Mouse (Mus musculus) cerebellum, adult 11 months (tissue): ENCODE data around the gene Dnajb14.
"Not testable (repeated sequence)": the region's sequence is repeated elsewhere in the genome, so short reads cannot be mapped to it uniquely, and the experiment has no call there.

Experiments
- DNase-seq: peaks from one replicate; pipeline ENCODE4 v3.0.0; 2022

Gene Dnajb14

GRCm38 (mm10) chr3:137867437-137868093 lies at the start of gene Dnajb14:
Gene Dnajb14, plus strand, starts transcription at chr3:137867675.
- peak; percentile 66 for DNase-seq

DNA sequence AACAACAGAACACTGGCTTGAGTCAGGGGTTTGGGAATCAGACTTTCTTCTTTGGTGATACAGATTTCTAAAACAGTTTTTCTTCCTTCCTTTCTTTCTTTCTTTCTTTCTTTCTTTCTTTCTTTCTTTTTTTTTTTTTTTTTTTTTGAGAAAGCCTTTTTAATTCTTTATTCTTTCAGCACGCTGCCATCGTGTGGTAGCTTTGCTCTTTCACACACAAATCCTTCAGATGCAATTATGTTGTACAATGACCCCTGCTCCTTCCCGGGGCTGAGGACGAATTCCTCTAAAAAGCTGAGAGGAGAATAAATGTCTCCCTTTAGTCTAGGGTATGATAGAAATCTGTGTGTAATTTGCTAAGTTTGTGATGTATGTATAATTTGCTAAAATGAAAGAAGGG lies 48.8 kb upstream of the Dnajb14 start:
- no peak for DNase-seq

GRCm38 (mm10) chr3:137820688-137821467 lies 46.6 kb upstream of the Dnajb14 start:
- DNase-seq = no peak

DNA sequence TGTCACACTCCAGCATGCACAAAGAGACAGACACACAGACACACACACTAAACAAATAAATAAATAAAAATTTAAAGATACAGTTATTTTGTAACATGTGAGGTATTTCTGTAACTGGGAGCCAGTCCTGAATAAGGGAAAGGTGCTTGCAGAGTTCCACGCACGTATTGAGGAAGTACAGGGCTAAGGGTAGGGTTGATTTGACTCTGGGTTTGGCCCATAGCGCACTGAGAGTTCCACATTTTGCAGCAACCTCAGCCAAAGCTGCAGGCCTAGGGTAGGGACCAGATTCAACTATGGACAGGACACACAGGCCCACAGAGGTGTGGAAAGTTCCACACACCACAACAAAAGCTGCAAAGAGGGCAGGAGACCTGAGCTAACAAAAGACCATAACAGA lies 44.2 kb upstream of the Dnajb14 start:
- DNase-seq = no peak

DNA sequence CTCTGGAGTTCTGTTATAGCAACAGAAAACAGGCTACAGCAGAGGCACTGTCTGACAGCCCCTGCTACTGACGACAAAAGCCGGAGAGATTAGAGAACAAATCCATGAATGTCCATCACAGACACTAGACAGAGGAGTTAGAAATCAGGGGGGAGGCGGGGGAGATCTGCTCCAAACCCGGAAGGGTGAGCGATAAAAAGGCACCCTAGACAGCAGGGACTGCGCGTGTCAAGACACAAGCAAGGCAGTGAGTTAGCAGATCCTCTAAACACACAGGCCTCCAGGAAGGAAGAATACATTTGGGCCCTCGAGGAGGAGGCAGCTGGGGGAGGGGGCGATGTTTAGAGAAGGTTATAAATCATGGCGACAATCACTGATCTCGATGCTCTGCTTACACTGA lies 39.8 kb upstream of the Dnajb14 start:
- no peak for DNase-seq

DNA sequence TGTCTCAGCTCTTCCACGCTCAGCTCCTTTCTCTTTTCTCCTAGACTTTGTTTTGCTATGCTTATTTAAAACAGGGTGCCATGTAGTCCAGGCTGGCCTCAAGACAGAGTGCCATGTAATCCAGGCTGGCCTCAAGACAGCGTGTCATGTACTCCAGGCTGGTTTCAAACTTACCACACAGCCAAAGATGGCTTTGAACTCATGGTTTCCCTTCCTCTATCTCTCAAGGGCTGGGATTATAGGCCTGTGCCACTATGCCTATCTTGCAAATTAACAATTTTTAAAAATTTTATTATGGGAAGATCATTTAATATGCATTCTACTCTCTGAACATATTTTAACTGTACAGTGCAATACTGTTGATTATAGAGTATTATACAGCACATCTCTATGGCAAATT lies 36.3 kb upstream of the Dnajb14 start:
- DNase-seq = no peak

DNA sequence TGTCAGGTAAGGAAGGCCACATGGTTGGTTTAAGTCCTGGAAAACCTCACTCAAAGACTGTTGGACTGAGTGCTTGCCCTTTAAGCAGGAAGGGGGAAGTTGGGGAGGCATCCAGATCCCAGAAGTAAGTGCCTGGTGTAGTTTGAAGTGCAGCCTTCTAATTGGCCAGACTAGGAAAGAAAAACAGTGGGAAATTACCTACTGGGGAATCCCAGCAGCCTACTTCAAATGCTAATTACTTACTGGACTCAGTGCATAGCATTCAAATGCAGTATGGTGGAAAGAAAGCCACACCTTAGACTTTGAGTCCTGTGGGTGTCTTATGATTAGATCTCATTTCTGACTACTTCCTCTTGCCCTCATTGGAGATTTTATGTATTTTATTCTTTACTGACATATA lies 34.3 kb upstream of the Dnajb14 start:
- no peak for DNase-seq

- no peak for DNase-seq
Observed at GRCm38 (mm10) chr3:137833698-137834097, 33.8 kb upstream of the Dnajb14 start.

DNA sequence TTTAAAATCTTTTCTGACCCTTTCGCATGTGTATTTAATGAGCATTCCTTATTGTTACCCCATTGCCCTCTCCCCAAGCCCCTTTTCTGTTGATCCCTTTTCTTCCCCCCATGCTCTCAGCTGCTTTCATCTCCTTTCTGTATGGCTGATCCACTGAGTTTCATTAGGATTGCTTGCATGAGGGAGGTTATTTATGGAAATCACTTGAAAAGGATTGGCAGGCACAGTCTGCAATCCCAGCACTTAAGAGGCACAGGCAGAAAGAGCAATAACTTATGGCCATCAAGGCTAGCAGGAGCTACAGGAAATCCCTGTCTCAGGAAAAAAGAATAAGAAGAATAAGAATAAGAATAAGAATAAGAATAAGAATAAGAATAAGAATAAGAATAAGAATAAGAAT lies 30.9 kb upstream of the Dnajb14 start:
- DNase-seq = no peak

GRCm38 (mm10) chr3:137838160-137838559 lies 29.3 kb upstream of the Dnajb14 start:
- no peak for DNase-seq

DNA sequence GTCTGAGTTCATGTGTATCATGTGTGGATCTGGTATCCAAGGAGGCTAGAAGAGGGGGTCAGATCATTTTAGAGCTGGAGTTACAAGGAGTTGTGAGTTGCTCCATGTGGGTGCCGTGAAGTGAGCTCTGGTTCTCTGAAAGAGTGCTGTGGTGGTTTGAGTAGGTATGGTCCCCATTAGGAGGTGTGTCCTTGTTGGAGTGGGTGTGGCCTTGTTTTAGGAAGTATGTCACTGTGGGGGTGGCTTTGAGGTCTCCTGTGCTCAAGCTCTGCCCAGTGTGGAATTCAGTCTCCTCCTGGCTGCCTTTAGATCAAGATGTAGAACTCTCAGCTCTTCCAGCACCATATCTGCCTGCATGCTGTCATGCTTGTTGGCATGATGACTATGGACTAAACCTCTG lies 24.5 kb upstream of the Dnajb14 start:
- no peak for DNase-seq

DNA sequence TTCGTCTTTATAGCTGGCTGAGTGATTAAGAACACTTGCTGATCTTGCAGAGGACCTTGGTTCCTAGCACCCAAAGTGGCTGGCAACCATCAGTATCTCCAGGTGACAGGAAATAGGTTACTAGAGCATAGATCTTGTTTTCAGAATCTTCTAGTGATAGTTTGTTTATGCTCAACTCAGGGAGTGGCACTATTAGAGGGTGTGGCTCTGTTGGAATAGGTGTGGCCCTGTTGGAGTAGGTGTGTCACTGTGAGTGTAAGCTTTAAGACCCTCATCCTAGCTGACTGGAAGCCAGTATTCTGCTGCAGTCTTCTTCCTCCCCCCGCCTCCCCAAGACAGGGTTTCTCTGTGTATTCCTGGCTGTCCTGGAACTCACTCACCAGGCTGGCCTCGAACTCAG lies 23.2 kb upstream of the Dnajb14 start:
- no peak for DNase-seq

GRCm38 (mm10) chr3:137846552-137846951 lies 20.9 kb upstream of the Dnajb14 start:
- no peak for DNase-seq

DNA sequence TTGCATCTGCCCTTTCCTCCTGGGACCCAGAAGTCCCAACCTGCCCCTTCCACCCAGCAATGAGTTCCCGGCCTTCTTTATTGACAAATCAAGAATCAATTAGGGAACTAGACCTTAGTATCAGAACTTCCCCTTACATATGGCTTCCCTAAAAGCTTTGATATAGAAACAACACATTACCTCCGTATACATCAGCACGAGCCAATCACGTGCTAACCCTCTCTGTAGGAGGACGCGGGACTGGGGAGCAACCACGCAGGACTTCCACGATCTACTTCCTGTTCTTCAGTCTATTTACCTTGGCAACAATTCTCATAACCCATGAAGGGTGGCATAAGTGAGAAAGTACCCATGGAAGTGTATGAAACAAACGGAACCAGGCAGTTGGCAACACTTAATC lies 19.1 kb upstream of the Dnajb14 start:
- DNase-seq = no peak

- no peak for DNase-seq
Observed at GRCm38 (mm10) chr3:137849697-137850096, 17.8 kb upstream of the Dnajb14 start.

GRCm38 (mm10) chr3:137851196-137851595 lies 16.3 kb upstream of the Dnajb14 start:
- DNase-seq = no peak

- DNase-seq = not testable (repeated sequence)
Observed at GRCm38 (mm10) chr3:137853011-137853410, 14.5 kb upstream of the Dnajb14 start.

DNA sequence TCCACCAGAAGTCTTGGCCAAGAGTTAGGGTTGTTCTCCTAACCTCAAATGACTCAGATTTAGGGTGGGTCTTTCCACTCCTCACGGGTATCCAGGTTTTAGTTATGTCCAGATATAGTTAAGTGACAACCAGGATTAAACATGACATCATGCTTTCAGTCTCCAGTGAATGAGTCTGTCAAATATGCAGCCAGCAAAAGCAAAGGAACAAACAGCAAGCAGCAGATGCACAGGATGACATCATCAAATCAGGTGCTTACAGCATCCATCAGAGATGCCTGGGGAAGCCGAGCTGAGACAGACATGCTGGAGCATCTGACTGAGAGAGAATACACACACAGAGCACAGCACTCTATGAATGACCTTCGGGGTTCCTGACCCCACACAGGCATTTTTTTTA lies 12.1 kb upstream of the Dnajb14 start:
- DNase-seq = no peak

- DNase-seq = no peak
Observed at GRCm38 (mm10) chr3:137856061-137856460, 11.4 kb upstream of the Dnajb14 start.

GRCm38 (mm10) chr3:137860394-137861170 lies 6.9 kb upstream of the Dnajb14 start:
- DNase-seq = no peak

DNA sequence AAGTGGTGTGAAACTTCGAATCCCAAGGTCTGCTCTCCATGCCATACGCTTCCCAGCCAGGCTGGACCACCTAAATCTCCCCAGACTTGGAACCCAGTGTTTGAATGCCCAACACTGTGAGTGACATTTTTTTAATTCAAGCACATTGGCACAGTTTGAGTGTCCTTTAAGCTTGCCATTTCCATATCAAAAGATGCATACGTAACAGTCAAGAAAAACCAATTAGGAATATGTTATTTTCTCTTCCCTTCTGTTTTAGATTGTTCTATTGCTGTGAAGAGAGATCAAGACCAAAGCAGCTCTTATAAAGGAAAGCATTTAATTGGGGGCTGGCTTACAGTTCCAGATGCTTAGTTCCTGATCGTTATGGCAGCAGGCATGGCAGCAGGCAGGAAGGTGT lies 6.0 kb upstream of the Dnajb14 start:
- DNase-seq = no peak

DNA sequence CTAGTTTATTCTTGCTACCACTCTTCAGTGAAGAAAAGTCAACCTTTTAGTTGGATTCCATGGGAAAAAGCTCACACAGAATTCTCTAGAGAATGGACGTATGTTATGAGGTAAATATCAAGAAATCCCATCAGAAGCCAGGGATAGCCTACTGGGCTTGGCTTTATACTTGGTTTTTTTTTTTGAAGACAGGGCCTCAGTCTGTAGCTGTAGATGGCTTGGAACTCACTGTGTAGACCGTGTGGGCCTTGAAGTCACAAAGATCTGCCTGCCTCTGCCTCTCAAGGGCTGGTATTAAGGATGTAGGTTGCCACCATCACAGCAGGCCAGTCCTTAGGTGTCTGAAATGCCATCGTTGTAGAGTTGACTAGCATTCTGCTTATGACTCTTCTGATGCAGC lies 4.9 kb upstream of the Dnajb14 start:
- DNase-seq = no peak

DNA sequence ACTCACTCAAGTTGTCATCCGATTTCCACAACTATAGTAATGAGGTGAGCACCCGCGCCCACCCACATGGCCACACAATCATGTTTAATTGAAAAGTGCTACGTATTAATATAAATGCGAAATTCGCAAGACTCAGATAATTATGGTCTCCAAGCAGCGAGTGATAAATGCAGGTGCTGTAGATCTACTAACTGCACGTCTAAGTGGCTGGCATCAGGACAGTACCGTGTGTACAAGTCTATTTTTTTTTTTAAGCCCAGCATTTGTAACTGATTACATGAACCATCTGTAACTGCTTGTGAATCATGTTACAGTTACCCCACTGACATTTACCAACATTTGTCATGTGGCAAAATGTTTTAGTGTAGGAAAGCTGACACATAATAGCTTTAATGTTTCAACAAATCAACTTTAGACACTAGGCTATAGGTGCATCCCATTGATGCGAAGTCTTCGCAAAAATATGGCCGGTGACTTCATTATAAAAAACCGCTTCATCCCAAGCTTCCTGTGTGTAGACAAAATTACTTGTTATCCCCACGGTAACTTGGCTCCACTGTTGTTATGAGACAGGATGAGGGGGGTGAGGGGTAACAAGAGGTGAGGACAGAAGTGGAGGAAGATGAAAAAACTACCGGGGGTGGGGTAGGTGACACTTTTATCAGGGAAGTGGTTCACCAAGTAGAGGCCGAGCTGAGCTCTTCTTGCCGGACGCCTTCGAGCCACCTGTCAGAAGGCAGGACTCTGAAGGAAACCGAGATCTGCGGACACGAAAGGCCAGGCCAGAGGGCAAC lies 3.9 kb upstream of the Dnajb14 start:
- DNase-seq = no peak
